Mouse (Mus musculus) midbrain, embryonic 14.5 days (tissue): Measurements from ENCODE around the gene Nol7. TPM values are rescaled to one million over a fixed set of nuclear protein-coding genes. Genes with fewer than 3 reads are reported as not detected.

ENCODE experiments used
- ATAC-seq: fragments of 200-750 bp; cut with Nextera tagmentation; 2 replicates; pipeline ENCODE4 v1.8.0; 2017; ENCODE audit warnings: moderate number of reproducible peaks, moderate library complexity; ENCODE audit not compliant: low FRiP score, low TSS enrichment
- DNase-seq: peaks from one replicate; pipeline ENCODE4 v3.0.0-alpha.2; 2015
- H3K27ac ChIP-seq: fragments of 300-500 bp; sonication (generic); replicated peaks from 2 replicates; pipeline ENCODE4 v1.5.1; 2014; ENCODE audit warnings: mild to moderate bottlenecking, low read depth, low read length, moderate library complexity
- H3K27me3 ChIP-seq: fragments of 300-500 bp; sonication (generic); 2 replicates; pipeline ENCODE4 v1.6.1; 2014; ENCODE audit warnings: low read length, control low read depth, mixed read lengths; ENCODE audit not compliant: control insufficient read depth, insufficient read depth
- H3K36me3 ChIP-seq: fragments of 300-500 bp; sonication (generic); 2 replicates; pipeline ENCODE4 v1.6.1; 2014; ENCODE audit warnings: low read length, control low read depth; ENCODE audit not compliant: control insufficient read depth, insufficient read depth
- H3K4me1 ChIP-seq: fragments of 300-500 bp; sonication (generic); 2 replicates; pipeline ENCODE4 v1.6.1; 2014; ENCODE audit warnings: mild to moderate bottlenecking, antibody characterized with exemption, low read length, control low read depth; ENCODE audit not compliant: control insufficient read depth, insufficient read depth
- H3K4me2 ChIP-seq: fragments of 300-500 bp; sonication (generic); 2 replicates; pipeline ENCODE4 v1.6.1; 2014; ENCODE audit warnings: mild to moderate bottlenecking, low read length, moderate library complexity
- H3K4me3 ChIP-seq: fragments of 300-500 bp; sonication (generic); replicated peaks from 2 replicates; pipeline ENCODE4 v1.5.1; 2014; ENCODE audit warnings: low read depth, low read length
- H3K9ac ChIP-seq: fragments of 300-500 bp; sonication (generic); replicated peaks from 2 replicates; pipeline ENCODE4 v1.6.1; 2014; ENCODE audit warnings: mild to moderate bottlenecking, low read length, moderate library complexity
- H3K9me3 ChIP-seq: fragments of 300-500 bp; sonication (generic); 2 replicates; pipeline ENCODE4 v1.6.1; 2016; ENCODE audit warnings: low read length, control low read depth, mixed read lengths; ENCODE audit not compliant: control insufficient read depth
- WGBS: fragments of 180-500 bp; shearing (Covaris S2); extraction: QIAGEN DNeasy Blood & Tissue Kit; methylation state at CpG from one replicate; pipeline ENCODE4 v1.1.7; 2014; 5-methylcytosine and 5-hydroxymethylcytosine counted together
- polyA plus RNA-seq: library from polyadenylated mRNA; unstranded; fragments of >200 nt; fragmentation: Nextera tagmentation; extraction: Ambion mirVana; gene quantifications from 2 replicates; pipeline ENCODE4 v1.2.1, GENCODE M21; 2014

Gene Nol7
- polyA plus RNA-seq, 1 experiment from 2014 or later, result 170 TPM

DNA sequence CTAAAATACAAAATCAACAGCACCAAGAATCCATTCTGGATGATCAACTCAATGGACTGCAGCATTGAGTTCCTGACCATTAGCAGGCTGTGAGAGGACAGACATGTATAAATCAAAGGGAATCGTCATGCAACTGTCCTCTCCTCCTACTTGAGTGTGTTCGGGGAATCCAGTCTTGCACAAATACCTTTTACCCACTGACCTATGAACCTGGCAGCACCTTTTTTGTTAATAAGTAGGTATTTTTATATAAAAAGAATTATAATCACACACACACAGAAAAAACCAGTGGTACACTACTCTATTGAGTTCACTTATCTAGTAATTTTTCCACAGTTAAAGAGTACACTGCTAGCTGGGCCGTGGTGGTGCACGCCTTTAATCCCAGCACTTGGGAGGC is 45.5 kb downstream of the Nol7 start:
- Histone ChIP-seq H3K4me3 (no peak overlapping the region), H3K4me2 (no peak overlapping the region), H3K27me3 (no peaks in the 10 kb centered on the region), H3K27ac (no peak overlapping the region), H3K9me3 (no peaks in the 10 kb centered on the region), H3K36me3 (no peaks in the 10 kb centered on the region), H3K9ac (no peak overlapping the region), H3K4me1 (no peaks in the 10 kb centered on the region)
- WGBS, result 97% methylated on average over 4 of the region's 4 CpGs
- ATAC-seq (no peak), DNase-seq (no peak)

DNA sequence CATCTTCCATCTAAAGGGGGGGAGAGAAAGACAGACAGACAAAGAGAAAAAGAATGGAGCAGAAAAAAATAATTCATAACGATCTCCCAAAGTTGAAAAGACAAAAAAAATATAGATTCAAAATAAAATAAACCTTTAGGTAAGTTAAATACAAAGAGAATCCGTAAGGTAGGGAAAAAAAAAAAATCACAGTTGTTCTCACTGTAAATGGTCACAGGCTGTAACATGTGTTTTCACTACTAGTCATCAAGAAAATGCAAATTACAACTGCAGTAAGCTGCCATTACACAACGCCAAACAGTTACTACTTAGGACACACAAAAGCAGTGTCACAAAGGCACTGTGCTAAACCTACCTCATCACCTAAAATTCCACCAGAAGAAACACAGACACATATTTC is 46.5 kb downstream of the Nol7 start:
- no peak overlapping the region for H3K4me3 ChIP-seq
- 92% methylated on average over 3 of the region's 3 CpGs for WGBS
- DNase-seq, result no peak
- no peak overlapping the region for H3K4me2 ChIP-seq
- no peaks in the 10 kb centered on the region for H3K27me3 ChIP-seq
- H3K9me3 ChIP-seq, result no peaks in the 10 kb centered on the region
- H3K9ac ChIP-seq, result no peak overlapping the region
- no peaks in the 10 kb centered on the region for H3K36me3 ChIP-seq
- no peak overlapping the region for H3K27ac ChIP-seq
- no peaks in the 10 kb centered on the region for H3K4me1 ChIP-seq
- no peak for ATAC-seq

DNA sequence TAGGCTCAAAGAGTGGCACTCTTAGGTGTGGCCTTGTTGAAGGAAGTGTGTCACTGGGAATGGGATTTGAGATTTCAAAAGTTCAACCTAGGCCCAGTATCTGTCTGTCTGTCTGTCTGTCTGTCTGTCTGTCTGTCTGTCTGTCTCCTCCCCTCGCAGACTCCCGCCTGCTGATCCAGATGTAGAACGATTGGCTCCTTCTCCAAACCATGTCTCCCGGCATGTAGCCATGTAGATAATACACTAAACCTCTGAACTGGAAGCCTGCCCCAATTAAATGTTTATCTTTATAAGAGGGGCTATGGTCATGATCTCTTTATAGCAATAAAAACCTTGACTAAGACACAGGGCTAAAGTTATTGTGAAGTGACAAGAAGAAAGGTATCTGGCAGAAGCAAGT is 47.6 kb downstream of the Nol7 start:
- Histone ChIP-seq H3K27me3 (no peaks in the 10 kb centered on the region), H3K4me1 (no peaks in the 10 kb centered on the region), H3K9me3 (no peaks in the 10 kb centered on the region), H3K4me2 (no peak overlapping the region), H3K36me3 (no peaks in the 10 kb centered on the region), H3K9ac (no peak overlapping the region), H3K4me3 (no peak overlapping the region), H3K27ac (no peak overlapping the region)
- WGBS, result 92% methylated on average over 4 of the region's 4 CpGs
- DNase-seq (no peak), ATAC-seq (no peak)

DNA sequence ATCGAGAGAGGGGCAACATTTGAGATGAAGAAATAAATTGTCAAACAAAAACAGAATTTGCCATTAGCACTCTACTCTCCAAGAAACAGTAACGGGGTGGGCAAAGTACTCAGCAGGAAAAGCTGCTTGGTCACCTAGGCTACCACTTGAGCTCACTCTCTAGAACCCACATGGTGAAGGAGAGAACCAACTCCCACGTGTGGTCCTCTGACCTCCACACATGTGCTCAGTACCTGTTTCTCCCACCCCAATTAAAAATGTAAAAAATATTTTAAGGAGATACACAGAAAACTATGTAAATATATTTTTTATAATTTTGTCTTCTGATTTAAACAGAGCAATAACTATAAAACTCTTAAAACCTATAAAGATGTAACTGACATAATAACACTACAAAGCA is 49.5 kb downstream of the Nol7 start:
- no peak overlapping the region for H3K4me2 ChIP-seq
- no peak overlapping the region for H3K27ac ChIP-seq
- H3K4me1 ChIP-seq, result peaks cover 4% of the 10 kb centered on the region
- H3K27me3 ChIP-seq, result no peaks in the 10 kb centered on the region
- H3K4me3 ChIP-seq, result no peak overlapping the region
- DNase-seq (no peak), ATAC-seq (no peak)
- no peaks in the 10 kb centered on the region for H3K9me3 ChIP-seq
- 81% methylated on average over 3 of the region's 3 CpGs for WGBS
- no peaks in the 10 kb centered on the region for H3K36me3 ChIP-seq
- no peak overlapping the region for H3K9ac ChIP-seq

GRCm38 (mm10) chr13:43450686-43451085 is 52.5 kb downstream of the Nol7 start:
- Histone ChIP-seq H3K36me3 (no peaks in the 10 kb centered on the region), H3K27me3 (no peaks in the 10 kb centered on the region), H3K9me3 (no peaks in the 10 kb centered on the region), H3K4me2 (no peak overlapping the region), H3K9ac (no peak overlapping the region), H3K4me3 (no peak overlapping the region), H3K27ac (no peak overlapping the region), H3K4me1 (peaks cover 10% of the 10 kb centered on the region)
- WGBS, result 85% methylated on average over 3 of the region's 3 CpGs
- no peak for ATAC-seq
- no peak for DNase-seq

- H3K4me2 ChIP-seq, result no peak overlapping the region
- no peak overlapping the region for H3K9ac ChIP-seq
- ATAC-seq, result no peak
- peaks cover 10% of the 10 kb centered on the region for H3K4me1 ChIP-seq
- no peaks in the 10 kb centered on the region for H3K27me3 ChIP-seq
- WGBS, result 88% methylated on average over 2 of the region's 2 CpGs
- no peak overlapping the region for H3K4me3 ChIP-seq
- no peaks in the 10 kb centered on the region for H3K9me3 ChIP-seq
- no peak overlapping the region for H3K27ac ChIP-seq
- DNase-seq, result no peak
- no peaks in the 10 kb centered on the region for H3K36me3 ChIP-seq
Observed at GRCm38 (mm10) chr13:43452177-43452576, 54.0 kb downstream of the Nol7 start.

GRCm38 (mm10) chr13:43452843-43453605 is 54.8 kb downstream of the Nol7 start:
- 16% methylated on average over 7 of the region's 7 CpGs for WGBS
- DNase-seq, result peak; percentile 13

GRCm38 (mm10) chr13:43454431-43454830 is 56.2 kb downstream of the Nol7 start:
- no peak overlapping the region for H3K4me3 ChIP-seq
- no peaks in the 10 kb centered on the region for H3K27me3 ChIP-seq
- no peaks in the 10 kb centered on the region for H3K36me3 ChIP-seq
- no peak overlapping the region for H3K4me2 ChIP-seq
- 94% methylated on average over 7 of the region's 7 CpGs for WGBS
- no peak for ATAC-seq
- no peak overlapping the region for H3K27ac ChIP-seq
- no peaks in the 10 kb centered on the region for H3K9me3 ChIP-seq
- no peak overlapping the region for H3K9ac ChIP-seq
- no peak for DNase-seq
- H3K4me1 ChIP-seq, result peaks cover 10% of the 10 kb centered on the region

More at GRCm38 (mm10) chr13:43452843-43453605, 54.8 kb downstream of the Nol7 start:
- peak overlapping the region; percentile 57; the same call in 1 of the 2 replicates for H3K27ac ChIP-seq
- H3K4me2 ChIP-seq, result peak overlapping the region; percentile 13; the same call in 1 of the 2 replicates
- no peaks in the 10 kb centered on the region for H3K27me3 ChIP-seq
- peaks cover 10% of the 10 kb centered on the region for H3K4me1 ChIP-seq
- no peak overlapping the region for H3K4me3 ChIP-seq
- H3K9ac ChIP-seq, result no peak overlapping the region
- no peak for ATAC-seq
- no peaks in the 10 kb centered on the region for H3K9me3 ChIP-seq
- H3K36me3 ChIP-seq, result no peaks in the 10 kb centered on the region
